Mouse (Mus musculus) heart, embryonic 12.5 days (tissue): ENCODE data around the gene Rgl2. TPM values are rescaled to one million over a fixed set of nuclear protein-coding genes. Genes with fewer than 3 reads are reported as not detected.

Source experiments
- ATAC-seq: fragments of 200-750 bp; cut with Nextera tagmentation; 2 replicates; pipeline ENCODE4 v1.8.0; 2017; ENCODE audit warnings: moderate TSS enrichment, moderate library complexity; ENCODE audit not compliant: insufficient number of reproducible peaks, low FRiP score
- H3K27ac ChIP-seq: fragments of 300-500 bp; sonication (generic); 2 replicates; pipeline ENCODE4 v1.5.1; 2016; ENCODE audit warnings: mild to moderate bottlenecking, moderate library complexity; ENCODE audit not compliant: poor library complexity, severe bottlenecking
- H3K27me3 ChIP-seq: fragments of 300-500 bp; sonication (generic); replicated peaks from 2 replicates; pipeline ENCODE4 v1.6.1; 2016; ENCODE audit warnings: mild to moderate bottlenecking, moderate library complexity
- H3K36me3 ChIP-seq: fragments of 300-500 bp; sonication (generic); 2 replicates; pipeline ENCODE4 v1.6.1; 2016; ENCODE audit warnings: mild to moderate bottlenecking, moderate library complexity
- H3K4me1 ChIP-seq: fragments of 300-500 bp; sonication (generic); replicated peaks from 2 replicates; pipeline ENCODE4 v1.6.1; 2016; ENCODE audit warnings: mild to moderate bottlenecking
- H3K4me2 ChIP-seq: fragments of 300-500 bp; sonication (generic); 2 replicates; pipeline ENCODE4 v1.6.1; 2016; ENCODE audit warnings: mild to moderate bottlenecking, moderate library complexity
- H3K4me3 ChIP-seq: fragments of 300-500 bp; sonication (generic); 2 replicates; pipeline ENCODE4 v1.5.1; 2016; ENCODE audit warnings: mild to moderate bottlenecking
- H3K9ac ChIP-seq: fragments of 300-500 bp; sonication (generic); 2 replicates; pipeline ENCODE4 v1.6.1; 2016; ENCODE audit warnings: mild to moderate bottlenecking, moderate library complexity
- H3K9me3 ChIP-seq: fragments of 300-500 bp; sonication (generic); replicated peaks from 2 replicates; pipeline ENCODE4 v1.6.1; 2016; ENCODE audit warnings: mild to moderate bottlenecking, moderate library complexity
- WGBS: fragments of 180-500 bp; shearing (Covaris S2); methylation state at CpG from one replicate; pipeline ENCODE4 v1.1.7; 2016; 5-methylcytosine and 5-hydroxymethylcytosine counted together
- polyA plus RNA-seq: library from polyadenylated mRNA; unstranded; fragments of >200 nt; fragmentation: Nextera tagmentation; extraction: Ambion mirVana; gene quantifications from 2 replicates; pipeline ENCODE4 v1.2.1, GENCODE M21; 2016

Gene Rgl2
- polyA plus RNA-seq, 1 experiment from 2014 or later: 48.4 TPM

DNA sequence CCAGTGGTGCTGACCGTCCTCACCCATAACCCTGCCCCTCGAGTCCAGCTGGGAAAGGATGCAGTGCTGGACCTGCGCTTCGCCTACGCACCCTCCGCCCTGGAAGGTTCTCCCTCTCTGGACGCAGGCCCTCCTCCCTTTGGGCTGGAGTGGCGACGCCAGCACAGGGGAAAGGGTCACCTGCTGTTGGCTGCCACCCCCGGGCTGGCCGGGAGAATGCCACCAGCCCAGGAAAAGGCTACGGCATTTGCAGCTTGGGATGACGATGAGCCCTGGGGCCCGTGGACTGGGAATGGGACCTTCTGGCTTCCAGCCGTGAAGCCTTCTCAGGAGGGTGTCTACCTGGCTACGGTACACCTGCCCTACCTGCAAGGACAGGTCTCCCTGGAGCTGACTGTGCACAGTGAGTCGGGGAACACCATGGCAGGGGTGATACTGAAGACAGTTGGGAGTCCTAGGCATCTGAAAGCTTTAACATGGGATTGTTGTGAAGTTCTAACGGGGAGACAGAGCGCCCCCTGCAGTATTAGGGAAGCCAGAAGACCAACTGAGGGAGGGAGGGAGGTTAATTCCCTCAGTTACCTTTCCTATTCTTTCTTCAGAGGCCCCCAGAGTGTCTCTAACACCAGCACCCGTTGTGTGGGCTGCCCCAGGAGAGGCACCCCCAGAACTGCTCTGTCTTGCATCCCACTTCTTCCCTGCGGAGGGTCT lies 3.8 kb upstream of the Rgl2 start:
- H3K9ac ChIP-seq: no peak overlapping the region
- ATAC-seq: no peak
- no peak overlapping the region for H3K4me2 ChIP-seq
- H3K27ac ChIP-seq: no peak overlapping the region
- peaks cover 17% of the 10 kb centered on the region for H3K4me1 ChIP-seq
- H3K4me3 ChIP-seq: no peak overlapping the region
- H3K27me3 ChIP-seq: no peaks in the 10 kb centered on the region
- no peaks in the 10 kb centered on the region for H3K9me3 ChIP-seq
- H3K36me3 ChIP-seq: peaks cover 23% of the 10 kb centered on the region; the same call in 1 of the 2 replicates
- 79% methylated on average over 21 of the region's 21 CpGs for WGBS

DNA sequence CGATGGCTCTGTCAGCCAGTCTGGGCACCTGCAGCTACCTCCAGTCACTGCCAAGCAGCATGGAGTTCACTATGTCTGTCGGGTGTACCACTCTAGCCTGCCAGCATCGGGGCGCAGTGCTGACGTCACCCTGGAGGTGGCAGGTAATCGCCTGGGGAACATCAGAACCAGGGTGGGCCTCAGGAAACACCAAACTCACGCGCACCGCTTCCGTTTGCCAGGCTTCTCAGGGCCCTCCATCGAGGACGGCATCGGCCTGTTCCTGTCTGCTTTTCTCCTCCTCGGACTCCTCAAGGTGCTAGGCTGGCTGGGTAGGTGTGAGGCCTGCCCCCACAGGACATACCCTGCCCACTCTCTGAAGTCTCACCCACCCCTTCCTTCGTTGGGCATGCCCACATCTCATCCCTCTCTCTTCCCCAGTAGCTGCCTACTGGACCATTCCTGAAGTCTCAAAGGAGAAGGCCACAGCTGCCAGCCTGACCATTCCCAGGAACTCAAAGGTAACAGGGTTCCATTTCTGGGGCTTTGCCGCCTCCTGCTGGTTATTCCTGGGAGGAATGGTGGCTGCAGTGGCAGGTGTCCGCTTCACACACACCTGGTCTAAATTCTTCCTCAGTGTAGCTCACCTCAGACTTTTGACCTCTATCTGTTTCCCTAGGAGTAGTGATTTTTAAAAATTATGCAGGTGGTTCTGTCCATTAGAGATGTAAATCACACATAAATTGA lies 3.0 kb upstream of the Rgl2 start:
- 77% methylated on average over 17 of the region's 17 CpGs for WGBS
- H3K4me1 ChIP-seq: peaks cover 19% of the 10 kb centered on the region
- H3K4me3 ChIP-seq: no peak overlapping the region
- no peak overlapping the region for H3K4me2 ChIP-seq
- no peak overlapping the region for H3K9ac ChIP-seq
- no peak for ATAC-seq
- H3K9me3 ChIP-seq: no peaks in the 10 kb centered on the region
- H3K27ac ChIP-seq: no peak overlapping the region
- H3K36me3 ChIP-seq: peaks cover 23% of the 10 kb centered on the region; the same call in 1 of the 2 replicates
- no peaks in the 10 kb centered on the region for H3K27me3 ChIP-seq

- H3K27me3 ChIP-seq: no peaks in the 10 kb centered on the region
- H3K4me2 ChIP-seq: peak overlapping the region; percentile 95
- WGBS: 56% methylated on average over 21 of the region's 21 CpGs
- peaks cover 21% of the 10 kb centered on the region for H3K4me1 ChIP-seq
- peaks cover 38% of the 10 kb centered on the region for H3K36me3 ChIP-seq
- ATAC-seq: no peak
- H3K27ac ChIP-seq: no peak overlapping the region
- no peaks in the 10 kb centered on the region for H3K9me3 ChIP-seq
- H3K4me3 ChIP-seq: peak overlapping the region; percentile 77
- H3K9ac ChIP-seq: peak overlapping the region; percentile 95
Measured at GRCm38 (mm10) chr17:33928251-33928947, 944 bp upstream of the Rgl2 start.

DNA sequence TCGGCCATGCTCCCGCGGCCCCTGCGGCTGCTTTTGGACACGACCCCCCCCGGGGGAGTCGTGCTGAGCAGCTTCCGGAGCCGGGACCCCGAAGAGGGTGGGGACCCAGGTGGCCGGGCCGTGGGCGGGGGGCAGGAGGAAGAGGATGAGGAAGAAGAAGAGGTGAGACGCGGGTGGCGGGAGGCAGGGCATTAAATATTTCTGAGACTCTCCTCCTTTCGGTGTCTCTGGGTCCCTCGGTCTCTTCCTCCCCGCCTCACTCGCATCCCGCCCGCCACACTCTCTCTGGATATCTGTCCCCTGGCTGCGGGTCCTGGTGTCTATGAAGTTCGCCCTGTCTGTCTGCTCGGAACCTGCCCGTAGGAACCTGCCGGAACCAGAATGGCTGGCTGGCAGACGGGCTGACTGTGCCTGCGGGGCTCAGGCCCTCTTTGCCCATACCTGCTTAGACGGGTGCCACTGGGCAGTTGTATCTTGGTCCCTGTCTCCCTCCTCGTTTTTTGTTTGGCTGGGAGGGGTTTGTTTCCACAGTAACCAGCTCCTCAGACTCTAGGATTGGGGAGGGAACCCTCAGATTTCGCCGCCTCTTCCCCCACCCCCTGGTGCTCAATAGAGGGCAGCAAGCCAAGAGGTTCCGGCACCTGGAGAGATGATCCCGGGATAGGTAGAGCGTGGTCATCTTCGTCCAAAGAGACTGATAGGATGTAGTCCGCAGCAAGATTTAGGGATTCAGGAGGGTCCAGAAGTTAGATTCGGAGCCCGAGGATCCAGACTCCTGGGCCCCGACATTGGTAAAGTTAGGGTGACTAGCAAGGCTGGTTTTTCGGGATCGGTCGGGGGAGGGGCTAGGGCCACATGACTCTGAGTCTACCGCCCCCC lies 1.2 kb downstream of the Rgl2 start:
- Histone ChIP-seq H3K4me3 (peak overlapping the region; percentile 77), H3K27ac (peak overlapping the region; percentile 99), H3K9ac (peak overlapping the region; percentile 95), H3K36me3 (peaks cover 52% of the 10 kb centered on the region), H3K4me2 (peak overlapping the region; percentile 95), H3K4me1 (peaks cover 21% of the 10 kb centered on the region), H3K27me3 (no peaks in the 10 kb centered on the region), H3K9me3 (no peaks in the 10 kb centered on the region)
- 1% methylated on average over 45 of the region's 45 CpGs for WGBS
- ATAC-seq: peak; percentile 9; the same call in 1 of the 2 replicates

GRCm38 (mm10) chr17:33931159-33931866 lies 2.0 kb downstream of the Rgl2 start:
- H3K4me2 ChIP-seq: peak overlapping the region; percentile 95
- H3K9me3 ChIP-seq: no peaks in the 10 kb centered on the region
- H3K27ac ChIP-seq: no peak overlapping the region
- no peaks in the 10 kb centered on the region for H3K27me3 ChIP-seq
- no peak for ATAC-seq
- peaks cover 54% of the 10 kb centered on the region for H3K36me3 ChIP-seq
- H3K9ac ChIP-seq: peak overlapping the region; percentile 95
- 34% methylated on average over 18 of the region's 18 CpGs for WGBS
- H3K4me1 ChIP-seq: peaks cover 21% of the 10 kb centered on the region
- peak overlapping the region; percentile 77 for H3K4me3 ChIP-seq

DNA sequence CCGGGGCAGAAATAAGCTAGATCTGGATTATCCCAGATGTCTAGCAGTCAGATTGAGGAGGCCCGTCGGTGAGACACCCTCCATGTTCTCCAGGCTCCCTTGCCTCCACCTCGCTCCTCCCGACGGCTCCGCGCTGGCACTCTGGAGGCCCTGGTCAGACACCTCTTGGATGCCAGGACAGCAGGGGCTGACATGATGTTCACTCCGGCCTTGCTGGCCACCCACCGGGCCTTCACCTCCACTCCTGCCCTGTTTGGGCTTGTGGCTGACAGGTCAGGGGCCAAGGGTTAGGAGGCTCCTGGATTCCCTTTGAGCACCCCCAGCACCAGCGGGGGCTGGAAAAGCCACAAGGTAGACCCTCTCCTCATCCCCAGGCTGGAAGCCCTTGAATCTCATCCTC lies 2.6 kb downstream of the Rgl2 start:
- no peak overlapping the region for H3K9ac ChIP-seq
- no peak overlapping the region for H3K4me2 ChIP-seq
- H3K27me3 ChIP-seq: no peaks in the 10 kb centered on the region
- WGBS: 90% methylated on average over 11 of the region's 11 CpGs
- H3K36me3 ChIP-seq: peaks cover 54% of the 10 kb centered on the region
- no peak overlapping the region for H3K27ac ChIP-seq
- peaks cover 21% of the 10 kb centered on the region for H3K4me1 ChIP-seq
- H3K9me3 ChIP-seq: no peaks in the 10 kb centered on the region
- no peak overlapping the region for H3K4me3 ChIP-seq
- no peak for ATAC-seq

- Histone ChIP-seq H3K9me3 (no peaks in the 10 kb centered on the region), H3K36me3 (peaks cover 54% of the 10 kb centered on the region), H3K27me3 (no peaks in the 10 kb centered on the region), H3K9ac (no peak overlapping the region), H3K4me2 (no peak overlapping the region), H3K4me3 (no peak overlapping the region), H3K27ac (no peak overlapping the region), H3K4me1 (peaks cover 21% of the 10 kb centered on the region)
- ATAC-seq: no peak
- 91% methylated on average over 14 of the region's 14 CpGs for WGBS
Measured at GRCm38 (mm10) chr17:33932448-33932847, 3.1 kb downstream of the Rgl2 start.

- no peak for ATAC-seq
- Histone ChIP-seq H3K4me2 (no peak overlapping the region), H3K27ac (no peak overlapping the region), H3K36me3 (peaks cover 57% of the 10 kb centered on the region), H3K4me3 (no peak overlapping the region), H3K9ac (no peak overlapping the region), H3K4me1 (peaks cover 18% of the 10 kb centered on the region), H3K27me3 (no peaks in the 10 kb centered on the region), H3K9me3 (no peaks in the 10 kb centered on the region)
- 93% methylated on average over 15 of the region's 15 CpGs for WGBS
Measured at GRCm38 (mm10) chr17:33932970-33933369, 3.6 kb downstream of the Rgl2 start.

- WGBS: 83% methylated on average over 21 of the region's 21 CpGs
- Histone ChIP-seq H3K27me3 (no peaks in the 10 kb centered on the region), H3K4me3 (no peak overlapping the region), H3K27ac (no peak overlapping the region), H3K9me3 (no peaks in the 10 kb centered on the region), H3K4me2 (no peak overlapping the region), H3K9ac (no peak overlapping the region), H3K4me1 (peaks cover 21% of the 10 kb centered on the region), H3K36me3 (peaks cover 66% of the 10 kb centered on the region)
- ATAC-seq: no peak
Measured at GRCm38 (mm10) chr17:33935422-33936055, 6.2 kb downstream of the Rgl2 start.

GRCm38 (mm10) chr17:33936993-33937392 lies 7.7 kb downstream of the Rgl2 start:
- Histone ChIP-seq H3K36me3 (peaks cover 68% of the 10 kb centered on the region), H3K9me3 (no peaks in the 10 kb centered on the region), H3K9ac (no peak overlapping the region), H3K4me2 (no peak overlapping the region), H3K4me3 (no peak overlapping the region), H3K27ac (no peak overlapping the region), H3K27me3 (no peaks in the 10 kb centered on the region), H3K4me1 (peaks cover 19% of the 10 kb centered on the region)
- ATAC-seq: no peak
- WGBS: 85% methylated on average over 15 of the region's 15 CpGs
